Mouse (Mus musculus) limb, embryonic 14.5 days (tissue): ENCODE results near the gene Wipf3. TPM values are rescaled to one million over a fixed set of nuclear protein-coding genes. Genes with fewer than 3 reads are reported as not detected.

ENCODE experiments used
- ATAC-seq: fragments of 200-750 bp; cut with Nextera tagmentation; 2 replicates; pipeline ENCODE4 v1.8.0; 2017; ENCODE audit warnings: low read depth, moderate number of reproducible peaks, moderate TSS enrichment; ENCODE audit not compliant: low FRiP score
- DNase-seq: peaks from one replicate; pipeline ENCODE4 v3.0.0-alpha.2; 2015; ENCODE audit warnings: low spot score
- H3K27ac ChIP-seq: fragments of 300-500 bp; sonication (generic); replicated peaks from 2 replicates; pipeline ENCODE4 v1.5.1; 2014; ENCODE audit warnings: low read depth, mild to moderate bottlenecking, low read length, moderate library complexity, mixed read lengths
- H3K27me3 ChIP-seq: fragments of 300-500 bp; sonication (generic); 2 replicates; pipeline ENCODE4 v1.6.1; 2014; ENCODE audit warnings: low read length, mixed read lengths; ENCODE audit not compliant: control insufficient read depth, insufficient read depth
- H3K36me3 ChIP-seq: fragments of 300-500 bp; sonication (generic); 2 replicates; pipeline ENCODE4 v1.6.1; 2014; ENCODE audit warnings: mild to moderate bottlenecking, low read length, moderate library complexity, mixed read lengths; ENCODE audit not compliant: control insufficient read depth, insufficient read depth
- H3K4me1 ChIP-seq: fragments of 300-500 bp; sonication (generic); 2 replicates; pipeline ENCODE4 v1.6.1; 2014; ENCODE audit warnings: antibody characterized with exemption, low read length, mixed read lengths; ENCODE audit not compliant: control insufficient read depth, insufficient read depth
- H3K4me2 ChIP-seq: fragments of 300-500 bp; sonication (generic); replicated peaks from 2 replicates; pipeline ENCODE4 v1.6.1; 2014; ENCODE audit warnings: low read depth, mild to moderate bottlenecking, low read length, moderate library complexity; ENCODE audit not compliant: severe bottlenecking
- H3K4me3 ChIP-seq: fragments of 300-500 bp; sonication (generic); replicated peaks from 2 replicates; pipeline ENCODE4 v1.5.1; 2014; ENCODE audit warnings: low read length
- H3K9ac ChIP-seq: fragments of 300-500 bp; sonication (generic); 2 replicates; pipeline ENCODE4 v1.6.1; 2014; ENCODE audit warnings: mild to moderate bottlenecking, low read depth, low read length, moderate library complexity; ENCODE audit not compliant: severe bottlenecking
- H3K9me3 ChIP-seq: fragments of 300-500 bp; sonication (generic); 2 replicates; pipeline ENCODE4 v1.6.1; 2016; ENCODE audit warnings: low read length; ENCODE audit not compliant: control insufficient read depth
- POLR2A ChIP-seq: fragments of 200-500 bp; IDR thresholded peaks from 2 replicates; pipeline ENCODE4 v1.8.0; 2012; ENCODE audit warnings: inconsistent platforms, mild to moderate bottlenecking, moderate library complexity, borderline replicate concordance; ENCODE audit not compliant: insufficient read depth, insufficient read length; ENCODE audit errors: extremely low read depth
- WGBS: fragments of 180-500 bp; shearing (Covaris S2); extraction: QIAGEN DNeasy Blood & Tissue Kit; methylation state at CpG from one replicate; pipeline ENCODE4 v1.1.7; 2014; 5-methylcytosine and 5-hydroxymethylcytosine counted together
- polyA plus RNA-seq, 2 experiments: library from polyadenylated mRNA; depleted of rRNA in 1 of 2; stranded (reverse) in 1 of 2; unstranded in 1 of 2; fragments of >200 nt; fragmentation: Nextera tagmentation in 1 of 2; extraction: Ambion mirVana in 1 of 2; gene quantifications; 2 replicates each; pipeline versions ENCODE4 v1.2.1 to v1.2.3; 2012 to 2014

The Wipf3 gene
- polyA plus RNA-seq, 2 experiments, result 1.8 to 5.6 TPM

DNA sequence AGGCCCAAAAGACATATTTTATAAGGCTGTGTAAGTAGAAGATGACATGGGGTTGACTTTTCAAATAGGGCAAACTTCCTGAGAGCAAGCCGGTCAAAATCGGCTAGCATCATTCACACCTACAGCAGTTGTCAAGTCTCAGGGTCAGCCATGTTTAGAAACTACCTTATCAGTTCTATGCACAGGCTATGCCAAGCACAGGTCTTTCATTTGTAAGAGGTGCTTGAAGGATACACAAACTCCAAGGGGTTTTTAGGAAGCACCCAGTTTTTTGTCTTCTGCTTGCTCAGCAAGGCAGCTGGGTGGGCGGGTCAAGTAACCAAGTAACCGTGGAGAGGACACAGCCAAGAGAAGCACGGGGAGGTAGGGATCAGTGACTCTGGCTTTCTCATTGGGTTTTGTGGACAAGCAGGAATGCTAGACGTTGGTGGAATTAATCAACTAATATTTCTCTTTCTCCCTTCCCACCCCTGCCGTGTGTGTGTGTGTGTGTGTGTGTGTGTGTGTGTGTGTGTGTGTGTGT is 121.5 kb downstream of the Wipf3 start:
- H3K4me2 ChIP-seq, result no peak overlapping the region
- no peak overlapping the region for H3K9ac ChIP-seq
- DNase-seq, result no peak
- no peak overlapping the region for H3K4me3 ChIP-seq
- ATAC-seq, result no peak
- H3K27me3 ChIP-seq, result no peaks in the 10 kb centered on the region
- H3K4me1 ChIP-seq, result peaks cover 3% of the 10 kb centered on the region; the same call in 1 of the 2 replicates
- H3K9me3 ChIP-seq, result no peaks in the 10 kb centered on the region
- TF ChIP-seq POLR2A, result no peak
- no peaks in the 10 kb centered on the region for H3K36me3 ChIP-seq
- 74% methylated on average over 7 of the region's 7 CpGs for WGBS
- no peak overlapping the region for H3K27ac ChIP-seq

DNA sequence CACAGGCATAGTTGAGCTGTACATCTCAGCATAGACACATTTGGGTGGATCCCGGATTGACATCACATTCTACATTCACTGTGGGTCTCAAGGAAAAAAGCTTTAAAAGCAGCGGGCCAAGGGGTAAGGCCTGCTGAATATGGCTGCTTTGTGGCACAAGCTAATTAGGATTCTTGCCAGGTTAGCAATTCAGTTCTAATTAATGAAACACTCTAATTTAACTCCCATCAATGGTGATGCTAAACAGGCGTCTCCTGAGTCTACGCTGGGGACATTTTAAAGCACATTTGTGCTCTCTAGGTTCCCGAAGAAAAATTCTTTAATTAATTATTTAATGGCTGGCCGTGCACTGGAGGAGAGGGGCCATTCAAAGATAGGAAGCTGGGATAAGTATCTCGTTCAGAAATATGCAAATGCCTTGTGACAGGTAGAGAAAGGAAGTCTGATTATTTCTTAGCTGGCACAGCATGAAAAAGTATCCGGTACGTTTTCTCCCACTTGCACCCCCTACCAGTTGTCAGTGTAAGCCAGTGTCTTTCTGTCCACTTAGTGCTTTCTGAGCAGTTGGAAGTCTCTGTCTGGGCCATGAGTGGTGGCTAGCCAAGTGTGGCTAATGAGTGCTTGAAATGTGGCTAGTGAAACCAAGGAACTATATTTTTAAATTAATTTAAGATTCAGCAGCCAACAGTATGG is 123.5 kb downstream of the Wipf3 start:
- no peaks in the 10 kb centered on the region for H3K27me3 ChIP-seq
- H3K4me3 ChIP-seq, result no peak overlapping the region
- peaks cover 3% of the 10 kb centered on the region; the same call in 1 of the 2 replicates for H3K4me1 ChIP-seq
- H3K36me3 ChIP-seq, result no peaks in the 10 kb centered on the region
- DNase-seq (no peak), ATAC-seq (no peak)
- no peak overlapping the region for H3K4me2 ChIP-seq
- no peak overlapping the region for H3K27ac ChIP-seq
- 66% methylated on average over 9 of the region's 9 CpGs for WGBS
- H3K9me3 ChIP-seq, result no peaks in the 10 kb centered on the region
- no peak overlapping the region for H3K9ac ChIP-seq
- no peak for TF ChIP-seq POLR2A

Other genes starting within 250 kb of the Wipf3 start
- 0.28 and 0.35 TPM in 2 replicates for gene Prr15, start 103.8 kb upstream of the Wipf3 start, polyA plus RNA-seq (2012; rRNA removed)
- gene Prr15, start 103.8 kb upstream of the Wipf3 start, polyA plus RNA-seq (2014; fragmentation: Nextera tagmentation; extraction: Ambion mirVana), result 0.40 and 0.76 TPM in 2 replicates
- gene Scrn1, start 136.9 kb downstream of the Wipf3 start, polyA plus RNA-seq (2012; rRNA removed), result 6.3 and 8.9 TPM in 2 replicates
- gene Scrn1, start 136.9 kb downstream of the Wipf3 start, polyA plus RNA-seq (2014; fragmentation: Nextera tagmentation; extraction: Ambion mirVana), result 8.0 and 9.6 TPM in 2 replicates
- 12.6 and 15.5 TPM in 2 replicates for gene Plekha8, start 165.5 kb downstream of the Wipf3 start, polyA plus RNA-seq (2012; rRNA removed)
- gene Plekha8, start 165.5 kb downstream of the Wipf3 start, polyA plus RNA-seq (2014; fragmentation: Nextera tagmentation; extraction: Ambion mirVana), result 14.0 and 15.5 TPM in 2 replicates
- gene Fkbp14, start 167.7 kb downstream of the Wipf3 start, polyA plus RNA-seq (2012; rRNA removed), result 57.0 and 59.1 TPM in 2 replicates
- 59.6 and 71.0 TPM in 2 replicates for gene Fkbp14, start 167.7 kb downstream of the Wipf3 start, polyA plus RNA-seq (2014; fragmentation: Nextera tagmentation; extraction: Ambion mirVana)